Mouse (Mus musculus): ENCODE measurements around the gene Serpina12. TPM values are rescaled to one million over a fixed set of nuclear protein-coding genes. Genes with fewer than 3 reads are reported as not detected.

The Serpina12 gene
- polyA plus RNA-seq, 1 experiment from 2014 or later: not detected

DNA sequence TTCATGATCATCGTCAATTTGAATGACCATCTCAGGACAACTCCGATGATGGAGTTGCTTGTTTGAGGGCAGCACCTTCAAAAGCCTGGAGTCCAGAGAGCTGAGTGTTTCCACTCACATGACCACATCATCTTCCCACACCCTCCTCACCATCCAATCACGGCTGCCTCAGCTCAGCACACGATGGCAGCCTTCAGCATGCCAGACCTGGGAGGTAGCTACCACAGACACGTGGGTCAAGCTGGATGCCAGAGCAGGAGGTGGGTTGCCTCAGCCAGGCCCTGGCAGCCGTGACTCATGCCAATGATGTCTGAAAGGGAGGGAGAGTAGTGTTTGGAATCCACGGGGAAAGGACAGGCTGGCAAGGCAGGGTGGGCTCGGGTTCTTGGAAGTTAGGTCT, 11.5 kb upstream of the Serpina12 start:
- Histone ChIP-seq H3K36me3 (replicated peaks) (no peaks in the 10 kb centered on the region), H3K27me3 (replicated peaks; ENCODE audit: low read depth, poor library complexity, severe bottlenecking) (no peaks in the 10 kb centered on the region), H3K4me1 (no peaks in the 10 kb centered on the region), H3K9me3 (no peaks in the 10 kb centered on the region), H3K27ac (replicated peaks) (no peak overlapping the region), H3K4me3 (no peak overlapping the region)
- WGBS: 81% methylated on average over 8 of the region's 8 CpGs
- no peak for DNase-seq (ENCODE audit: low spot score)

DNA sequence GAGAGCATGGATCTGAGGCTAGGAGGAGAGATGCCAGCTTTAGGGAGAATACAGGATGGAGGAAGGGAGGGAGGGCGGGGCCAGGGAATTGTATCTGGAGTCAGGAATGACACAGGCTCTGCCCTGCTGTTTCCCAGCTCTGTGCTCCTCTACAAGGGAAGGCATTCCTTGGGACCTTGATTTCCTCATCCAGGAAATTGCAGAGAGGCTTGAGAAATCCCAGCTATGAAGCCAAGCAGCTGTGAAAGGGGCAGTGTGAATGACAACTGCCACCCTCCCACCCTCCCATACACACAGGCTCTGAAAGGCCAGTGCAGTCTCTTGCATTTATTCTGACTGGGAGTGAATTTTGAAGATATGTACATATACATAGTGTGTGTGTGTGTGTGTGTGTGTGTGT, 9.8 kb upstream of the Serpina12 start:
- Histone ChIP-seq H3K9me3 (no peaks in the 10 kb centered on the region), H3K27me3 (replicated peaks; ENCODE audit: low read depth, poor library complexity, severe bottlenecking) (no peaks in the 10 kb centered on the region), H3K4me1 (no peaks in the 10 kb centered on the region), H3K27ac (replicated peaks) (no peak overlapping the region), H3K36me3 (replicated peaks) (no peaks in the 10 kb centered on the region), H3K4me3 (no peak overlapping the region)
- no peak for DNase-seq (ENCODE audit: low spot score)
- WGBS: 62% methylated on average over 1 of the region's 1 CpGs

DNA sequence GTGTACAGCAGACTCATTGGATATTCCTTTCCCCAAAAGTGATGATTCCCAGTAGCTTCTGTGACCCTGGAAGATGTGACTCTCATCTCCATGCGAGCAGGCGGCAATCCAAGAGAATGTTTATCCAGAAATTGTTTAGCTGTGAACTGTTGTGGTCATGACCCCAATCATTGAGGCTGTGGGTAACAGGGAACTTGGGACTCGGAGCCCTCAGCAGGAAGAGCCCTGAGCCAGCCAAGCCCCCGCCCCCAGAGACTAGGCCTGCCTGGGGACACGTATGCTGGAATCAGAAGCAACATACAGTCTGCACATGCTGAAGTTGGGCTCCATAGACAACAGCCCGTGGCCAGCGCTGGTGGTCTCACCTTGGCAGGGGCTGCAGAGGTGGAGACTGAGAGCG, 1.5 kb upstream of the Serpina12 start:
- Histone ChIP-seq H3K4me3 (no peak overlapping the region), H3K4me1 (no peaks in the 10 kb centered on the region), H3K36me3 (replicated peaks) (no peaks in the 10 kb centered on the region), H3K27me3 (replicated peaks; ENCODE audit: low read depth, poor library complexity, severe bottlenecking) (no peaks in the 10 kb centered on the region), H3K27ac (replicated peaks) (no peak overlapping the region), H3K9me3 (no peaks in the 10 kb centered on the region)
- WGBS: 85% methylated on average over 8 of the region's 8 CpGs
- DNase-seq (ENCODE audit: low spot score): no peak

DNA sequence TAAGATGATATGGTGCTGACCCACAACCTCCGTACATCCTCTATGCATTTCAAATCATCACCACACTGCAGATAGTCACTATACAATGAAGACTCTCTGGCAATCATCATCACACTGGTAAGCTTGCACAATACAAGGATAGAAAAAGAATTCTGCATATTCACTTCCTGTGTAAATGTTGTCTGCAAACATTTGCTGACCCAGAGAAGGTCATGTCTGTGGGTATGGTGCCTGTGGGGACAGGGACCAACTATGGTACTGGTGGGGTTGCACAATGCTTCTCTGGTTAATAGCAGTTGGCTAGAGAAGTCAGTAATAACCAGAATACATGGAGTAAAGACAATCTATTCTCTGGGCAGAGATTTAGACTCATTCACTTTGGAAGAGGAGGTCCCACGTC, 1.5 kb downstream of the Serpina12 start:
- WGBS: 84% methylated on average over 2 of the region's 2 CpGs
- no peak overlapping the region for H3K27ac ChIP-seq (replicated peaks)
- no peaks in the 10 kb centered on the region for H3K4me1 ChIP-seq
- no peaks in the 10 kb centered on the region for H3K36me3 ChIP-seq (replicated peaks)
- no peaks in the 10 kb centered on the region for H3K9me3 ChIP-seq
- no peak overlapping the region for H3K4me3 ChIP-seq
- no peak for DNase-seq (ENCODE audit: low spot score)
- no peaks in the 10 kb centered on the region for H3K27me3 ChIP-seq (replicated peaks; ENCODE audit: low read depth, poor library complexity, severe bottlenecking)

DNA sequence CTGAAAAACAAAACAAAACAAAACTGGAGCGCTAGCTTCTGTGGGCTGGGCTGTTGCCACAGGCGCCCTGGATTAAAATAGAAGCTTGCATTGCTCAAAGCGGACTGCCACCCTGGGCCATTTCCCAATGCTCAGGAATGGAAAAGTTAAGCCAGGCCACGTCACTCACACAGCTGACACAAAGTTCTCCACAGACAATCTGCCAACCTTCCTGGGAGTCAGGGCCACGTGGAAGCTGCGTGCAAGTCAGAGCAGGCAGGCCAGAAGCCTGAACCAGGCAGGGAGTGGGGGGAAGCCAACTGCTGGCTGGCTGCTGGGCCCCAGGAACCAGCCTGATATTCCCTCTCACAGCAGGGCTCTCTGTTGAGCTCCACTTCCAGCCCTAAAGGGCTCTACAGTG, 2.8 kb downstream of the Serpina12 start:
- H3K27me3 ChIP-seq (replicated peaks; ENCODE audit: low read depth, poor library complexity, severe bottlenecking): no peaks in the 10 kb centered on the region
- no peaks in the 10 kb centered on the region for H3K4me1 ChIP-seq
- 62% methylated on average over 6 of the region's 6 CpGs for WGBS
- no peak overlapping the region for H3K27ac ChIP-seq (replicated peaks)
- no peak overlapping the region for H3K4me3 ChIP-seq
- DNase-seq (ENCODE audit: low spot score): no peak
- H3K36me3 ChIP-seq (replicated peaks): no peaks in the 10 kb centered on the region
- H3K9me3 ChIP-seq: no peaks in the 10 kb centered on the region

- H3K27me3 ChIP-seq (replicated peaks; ENCODE audit: low read depth, poor library complexity, severe bottlenecking): no peaks in the 10 kb centered on the region
- no peak for DNase-seq (ENCODE audit: low spot score)
- WGBS: 90% methylated on average over 7 of the region's 7 CpGs
- H3K36me3 ChIP-seq (replicated peaks): no peaks in the 10 kb centered on the region
- H3K9me3 ChIP-seq: no peaks in the 10 kb centered on the region
- H3K4me1 ChIP-seq: no peaks in the 10 kb centered on the region
- no peak overlapping the region for H3K27ac ChIP-seq (replicated peaks)
- no peak overlapping the region for H3K4me3 ChIP-seq
These were observed 6.1 kb downstream of the Serpina12 start for GRCm38 (mm10) chr12:104038181-104038580.

- H3K4me1 ChIP-seq: no peaks in the 10 kb centered on the region
- no peaks in the 10 kb centered on the region for H3K36me3 ChIP-seq (replicated peaks)
- WGBS: 92% methylated on average over 1 of the region's 1 CpGs
- no peak overlapping the region for H3K27ac ChIP-seq (replicated peaks)
- no peak overlapping the region for H3K4me3 ChIP-seq
- DNase-seq (ENCODE audit: low spot score): no peak
- no peaks in the 10 kb centered on the region for H3K9me3 ChIP-seq
- no peaks in the 10 kb centered on the region for H3K27me3 ChIP-seq (replicated peaks; ENCODE audit: low read depth, poor library complexity, severe bottlenecking)
These were observed 10.5 kb downstream of the Serpina12 start for GRCm38 (mm10) chr12:104033752-104034151.

GRCm38 (mm10) chr12:104029986-104030385, 14.3 kb downstream of the Serpina12 start:
- Histone ChIP-seq H3K36me3 (replicated peaks) (no peaks in the 10 kb centered on the region), H3K27me3 (replicated peaks; ENCODE audit: low read depth, poor library complexity, severe bottlenecking) (no peaks in the 10 kb centered on the region), H3K9me3 (no peaks in the 10 kb centered on the region), H3K4me1 (no peaks in the 10 kb centered on the region), H3K4me3 (no peak overlapping the region), H3K27ac (replicated peaks) (no peak overlapping the region)
- WGBS: 42% methylated on average over 8 of the region's 8 CpGs
- peak; percentile 26 for DNase-seq (ENCODE audit: low spot score)

- WGBS: 93% methylated on average over 3 of the region's 3 CpGs
- no peaks in the 10 kb centered on the region for H3K9me3 ChIP-seq
- DNase-seq (ENCODE audit: low spot score): no peak
- H3K4me3 ChIP-seq: no peak overlapping the region
- no peaks in the 10 kb centered on the region for H3K36me3 ChIP-seq (replicated peaks)
- no peaks in the 10 kb centered on the region for H3K27me3 ChIP-seq (replicated peaks; ENCODE audit: low read depth, poor library complexity, severe bottlenecking)
- no peak overlapping the region for H3K27ac ChIP-seq (replicated peaks)
- H3K4me1 ChIP-seq: no peaks in the 10 kb centered on the region
These were observed 29.0 kb downstream of the Serpina12 start for GRCm38 (mm10) chr12:104015280-104015679.

DNA sequence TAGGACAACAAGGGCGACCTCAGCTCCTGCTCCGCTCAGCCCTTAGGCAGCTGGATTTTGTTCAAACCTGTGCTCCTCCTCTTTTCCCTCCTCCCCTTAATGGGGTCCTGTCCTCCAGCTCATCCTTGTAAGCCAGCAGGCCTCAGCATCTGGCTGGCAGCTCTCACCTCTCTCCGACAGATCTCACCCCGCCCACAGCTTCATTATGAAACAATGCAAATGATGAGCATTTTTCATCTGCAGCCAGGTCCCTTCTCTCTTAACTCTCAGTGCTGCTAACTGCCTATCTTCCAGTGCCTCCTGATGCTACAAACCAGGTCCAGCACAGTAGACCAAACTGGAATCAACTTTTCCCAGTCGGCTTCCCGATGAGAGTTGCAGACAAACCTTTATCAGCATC, 30.6 kb downstream of the Serpina12 start, which contains the start of gene Serpina9:
Gene Serpina9 (minus strand): TSS at position 136 of the 400 bp plus-strand sequence.
- 90% methylated on average over 6 of the region's 6 CpGs for WGBS
- Histone ChIP-seq H3K4me1 (no peaks in the 10 kb centered on the region), H3K36me3 (replicated peaks) (no peaks in the 10 kb centered on the region), H3K27ac (replicated peaks) (no peak within 1 kb of the TSS), H3K9me3 (no peaks in the 10 kb centered on the region), H3K27me3 (replicated peaks; ENCODE audit: low read depth, poor library complexity, severe bottlenecking) (no peaks in the 10 kb centered on the region), H3K4me3 (no peak within 1 kb of the TSS)
- DNase-seq (ENCODE audit: low spot score): no peak

DNA sequence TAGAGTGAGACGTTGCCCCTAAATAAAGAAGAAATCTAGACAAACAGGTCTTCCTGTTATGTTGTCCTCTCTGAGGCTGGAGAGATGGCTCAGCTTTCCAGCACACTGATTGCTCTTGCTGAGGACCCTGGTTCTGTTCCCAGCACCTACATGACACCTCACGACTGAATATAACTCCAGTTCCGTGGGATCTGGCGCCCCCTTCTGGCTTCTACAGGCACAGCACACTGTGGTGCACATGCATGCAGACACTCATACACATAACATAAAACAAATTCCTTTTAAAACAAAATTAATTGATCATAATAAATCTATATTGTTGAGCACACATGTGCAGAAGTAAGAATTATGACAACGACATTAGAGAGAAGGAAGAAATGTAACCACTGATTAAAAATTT, 39.6 kb downstream of the Serpina12 start:
- no peak for DNase-seq (ENCODE audit: low spot score)

DNA sequence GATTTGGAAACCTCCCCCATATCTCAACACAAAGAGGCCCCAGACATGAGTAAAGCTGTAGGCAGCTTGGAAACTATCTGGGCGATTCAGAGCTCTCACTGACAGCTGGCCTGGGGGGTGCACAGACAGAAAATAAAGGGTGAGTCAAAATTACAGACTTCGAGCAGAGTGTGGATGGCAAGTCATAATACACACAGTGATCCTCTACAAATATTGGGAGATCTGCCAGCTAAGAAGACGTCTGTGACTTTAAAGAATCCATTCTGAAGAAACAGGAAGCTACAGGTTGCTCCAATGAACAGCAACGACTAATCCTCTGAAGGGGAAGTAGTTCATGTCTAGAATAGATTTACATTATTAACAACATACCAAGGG, 41.0 kb downstream of the Serpina12 start:
- no peak overlapping the region for H3K4me3 ChIP-seq
- H3K9me3 ChIP-seq: peaks cover 6% of the 10 kb centered on the region; the same call in 1 of the 2 replicates
- 79% methylated on average over 4 of the region's 4 CpGs for WGBS
- DNase-seq (ENCODE audit: low spot score): no peak
- no peak overlapping the region for H3K27ac ChIP-seq (replicated peaks)
- H3K4me1 ChIP-seq: no peaks in the 10 kb centered on the region
- H3K36me3 ChIP-seq (replicated peaks): no peaks in the 10 kb centered on the region
- H3K27me3 ChIP-seq (replicated peaks; ENCODE audit: low read depth, poor library complexity, severe bottlenecking): no peaks in the 10 kb centered on the region

More for the DNA sequence above, 39.6 kb downstream of the Serpina12 start:
- 79% methylated on average over 5 of the region's 5 CpGs for WGBS
- H3K27me3 ChIP-seq (replicated peaks; ENCODE audit: low read depth, poor library complexity, severe bottlenecking): no peaks in the 10 kb centered on the region
- H3K4me3 ChIP-seq: no peak overlapping the region
- H3K9me3 ChIP-seq: peaks cover 6% of the 10 kb centered on the region; the same call in 1 of the 2 replicates
- H3K27ac ChIP-seq (replicated peaks): no peak overlapping the region
- no peaks in the 10 kb centered on the region for H3K36me3 ChIP-seq (replicated peaks)
- H3K4me1 ChIP-seq: no peaks in the 10 kb centered on the region

DNA sequence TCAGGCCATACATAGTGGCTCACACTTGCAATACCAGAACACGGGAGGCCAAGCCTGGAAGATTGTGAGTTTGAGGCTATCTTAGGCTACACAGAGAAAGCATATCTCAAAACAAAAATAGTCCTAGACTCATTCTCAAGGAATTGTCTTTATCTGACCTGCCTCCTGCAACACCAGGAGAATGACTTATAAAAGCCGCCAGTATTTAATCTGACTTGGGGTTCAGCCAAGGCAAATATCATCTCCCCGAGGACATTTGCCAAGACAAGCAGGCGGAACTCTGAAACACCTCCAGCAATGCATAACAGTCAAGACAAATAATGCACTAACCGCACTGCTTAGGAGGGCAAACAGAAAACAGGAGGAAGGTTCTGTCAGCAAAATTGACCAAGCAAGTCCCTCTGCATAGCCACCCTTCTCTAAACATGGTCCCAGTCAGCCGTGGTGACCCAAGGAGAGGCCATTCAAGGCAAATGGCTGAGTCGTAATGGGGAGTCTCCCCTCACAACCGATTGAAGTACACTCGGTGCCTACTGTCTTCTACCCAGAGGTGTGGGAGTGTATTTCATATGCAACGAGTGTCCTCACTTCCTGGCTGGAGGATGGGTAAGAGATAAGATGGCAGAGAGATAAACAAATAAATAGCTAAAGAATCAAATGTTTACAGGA, 41.5 kb downstream of the Serpina12 start:
- Histone ChIP-seq H3K27ac (replicated peaks) (no peak overlapping the region), H3K4me3 (no peak overlapping the region), H3K27me3 (replicated peaks; ENCODE audit: low read depth, poor library complexity, severe bottlenecking) (no peaks in the 10 kb centered on the region), H3K36me3 (replicated peaks) (no peaks in the 10 kb centered on the region), H3K9me3 (peaks cover 6% of the 10 kb centered on the region; the same call in 1 of the 2 replicates), H3K4me1 (no peaks in the 10 kb centered on the region)
- no peak for DNase-seq (ENCODE audit: low spot score)
- 89% methylated on average over 10 of the region's 10 CpGs for WGBS
